Mouse (Mus musculus) liver, adult 2 months (tissue): ENCODE results near the gene Usp7.

Source experiments
- CTCF ChIP-seq: fragments of 200-500 bp; IDR thresholded peaks from 2 replicates; pipeline ENCODE4 v1.5.1; 2011; ENCODE audit warnings: low read depth, low read length, control low read depth
- POLR2A ChIP-seq: fragments of 200-500 bp; IDR thresholded peaks from 2 replicates; pipeline ENCODE4 v1.6.1; 2011; ENCODE audit warnings: low read length, control low read depth; ENCODE audit not compliant: insufficient read depth; ENCODE audit errors: extremely low read depth

DNA sequence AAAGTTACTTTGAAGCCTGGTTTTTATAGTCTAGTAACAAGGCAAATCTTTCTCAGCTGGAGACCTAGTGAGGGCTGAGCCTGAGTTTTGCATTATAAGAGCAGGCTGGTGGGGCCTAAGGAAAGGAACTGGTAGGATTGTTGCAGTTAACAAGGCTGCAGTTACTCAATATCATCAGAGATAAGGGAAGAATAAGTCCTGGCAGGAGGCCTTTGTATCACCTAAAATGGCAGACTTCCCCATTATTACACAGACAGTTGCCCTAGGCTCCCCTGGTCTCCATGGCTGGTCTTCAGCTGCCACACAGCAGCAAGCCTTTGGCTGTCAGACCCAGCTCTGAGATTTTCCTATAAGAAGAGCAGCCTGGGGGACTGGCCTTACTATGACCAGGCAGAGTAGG is 13.4 kb downstream of the Usp7 start:
- TF ChIP-seq POLR2A (no peak), CTCF (no peak)
